Mouse (Mus musculus) fibroblast of lung, adult 2 months (primary cell): ENCODE data around the gene Lhpp.

Experiments
- DNase-seq: peaks from one replicate; pipeline ENCODE4 v3.0.0-alpha.2; 2011; ENCODE audit warnings: low read depth

The Lhpp gene

GRCm38 (mm10) chr7:132738844-132739243, 128.4 kb downstream of the Lhpp start:
- no peak for DNase-seq

GRCm38 (mm10) chr7:132739829-132740228, 129.4 kb downstream of the Lhpp start:
- DNase-seq = no peak

GRCm38 (mm10) chr7:132742912-132743311, 132.5 kb downstream of the Lhpp start:
- DNase-seq = no peak

- DNase-seq = no peak
These were observed 136.7 kb downstream of the Lhpp start for GRCm38 (mm10) chr7:132747096-132747495.

- DNase-seq = no peak
These were observed 137.8 kb downstream of the Lhpp start for GRCm38 (mm10) chr7:132748076-132748769.

GRCm38 (mm10) chr7:132749504-132749903, 139.1 kb downstream of the Lhpp start:
- no peak for DNase-seq

GRCm38 (mm10) chr7:132751716-132752115, 141.3 kb downstream of the Lhpp start:
- DNase-seq = no peak

- DNase-seq = peak; percentile 69
These were observed 143.3 kb downstream of the Lhpp start for GRCm38 (mm10) chr7:132753518-132754388.

GRCm38 (mm10) chr7:132754389-132754750, 143.9 kb downstream of the Lhpp start:
- no peak for DNase-seq
